Mouse (Mus musculus) heart, adult 2 months (tissue): ENCODE data around the gene Tuba1c.

Experiments
- CTCF ChIP-seq: fragments of 200-600 bp; IDR thresholded peaks from 2 replicates; pipeline ENCODE4 v1.8.1; 2022; ENCODE audit warnings: antibody characterized with exemption, mild to moderate bottlenecking, moderate library complexity
- POLR2A ChIP-seq: fragments of 200-500 bp; IDR thresholded peaks from 2 replicates; pipeline ENCODE4 v1.6.1; 2011; ENCODE audit warnings: mild to moderate bottlenecking, low read depth, low read length, control low read depth; ENCODE audit not compliant: insufficient read depth

GRCm38 (mm10) chr15:99049473-99050253 lies 20.0 kb downstream of the Tuba1c start:
- no peak for TF ChIP-seq POLR2A
- peak; percentile 79 for TF ChIP-seq CTCF
